Mouse (Mus musculus) cerebellum, postnatal 25 days (tissue): ENCODE results near the gene Nhlrc4.

ENCODE experiments used
- DNase-seq, 2 experiments: peaks; one replicate each; pipeline ENCODE4 v3.0.0; 2021; ENCODE audit warnings: mixed read lengths in 2 of 2

Gene Nhlrc4

DNA sequence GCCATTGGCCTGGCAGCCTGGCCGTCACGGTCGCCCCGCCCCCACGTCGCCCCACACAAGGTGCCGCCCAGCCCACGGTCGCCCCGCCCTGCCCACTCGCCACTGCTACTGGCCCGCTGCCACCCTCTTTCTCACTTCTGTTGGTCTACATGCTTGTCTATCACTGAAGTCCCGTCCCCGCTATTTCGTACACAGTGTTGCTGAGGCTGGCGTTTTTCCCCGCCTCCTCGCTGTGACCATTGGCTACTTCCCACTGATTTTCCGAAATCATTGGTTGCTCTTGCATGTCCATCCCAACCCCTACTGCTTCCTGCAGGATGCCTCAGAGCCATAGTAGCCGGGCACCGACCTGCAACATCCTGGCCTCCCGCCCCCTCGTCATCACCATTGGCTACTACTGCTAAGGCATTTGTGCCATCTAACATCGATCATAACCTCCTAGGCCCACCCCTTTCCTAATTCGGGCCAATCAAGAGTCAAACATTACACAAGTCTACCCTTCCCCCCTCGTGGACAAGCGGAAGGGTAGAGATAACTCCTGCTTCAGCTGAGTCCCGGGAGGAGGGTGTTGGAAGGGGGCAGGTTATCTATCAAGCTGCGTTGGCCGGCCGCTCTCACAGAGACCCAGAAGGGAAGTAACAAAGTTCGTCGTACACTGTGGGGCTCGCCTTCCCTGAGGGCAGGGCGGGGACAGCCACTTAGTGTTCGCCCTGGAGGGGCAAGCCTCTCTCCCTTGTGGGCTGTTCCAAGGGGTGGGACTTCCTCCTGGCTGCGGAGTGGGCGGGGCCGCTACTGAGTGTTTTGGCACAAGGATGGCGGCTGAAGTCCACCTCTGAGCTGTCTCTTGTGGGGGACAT, 24.7 kb downstream of the Nhlrc4 start:
- DNase-seq = peak; percentile 100

- DNase-seq = peak in 1 of 2 experiments; percentile 71
Measured at GRCm38 (mm10) chr17:25919144-25919785, 25.5 kb downstream of the Nhlrc4 start, which contains the start of gene Rab40c. Gene Rab40c, minus strand, starts transcription at chr17:25919727.

- no peak for DNase-seq
Measured at GRCm38 (mm10) chr17:25918037-25918750, 26.6 kb downstream of the Nhlrc4 start.

GRCm38 (mm10) chr17:25916931-25917647, 27.7 kb downstream of the Nhlrc4 start:
- DNase-seq = no peak

DNA sequence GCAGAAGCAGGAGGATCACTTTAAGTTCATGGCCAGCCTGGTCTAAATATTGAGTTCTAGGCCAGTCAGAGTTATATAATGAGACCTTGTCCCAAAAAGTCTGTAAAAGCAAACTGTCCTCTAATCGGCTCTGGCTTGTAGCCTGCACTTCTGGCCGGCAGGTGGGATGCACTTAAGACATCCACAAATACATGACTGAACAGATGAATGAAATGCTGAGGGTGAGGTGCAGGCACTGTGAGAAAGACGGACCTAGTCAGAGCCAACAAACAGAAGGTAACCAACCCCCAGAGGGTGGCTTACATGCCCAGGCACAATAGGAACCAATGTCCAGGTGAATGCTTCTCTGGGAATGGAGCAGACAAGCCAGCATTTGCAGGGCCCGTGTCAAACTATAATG, 30.5 kb downstream of the Nhlrc4 start:
- peak; percentile 38 to 60 for DNase-seq

DNA sequence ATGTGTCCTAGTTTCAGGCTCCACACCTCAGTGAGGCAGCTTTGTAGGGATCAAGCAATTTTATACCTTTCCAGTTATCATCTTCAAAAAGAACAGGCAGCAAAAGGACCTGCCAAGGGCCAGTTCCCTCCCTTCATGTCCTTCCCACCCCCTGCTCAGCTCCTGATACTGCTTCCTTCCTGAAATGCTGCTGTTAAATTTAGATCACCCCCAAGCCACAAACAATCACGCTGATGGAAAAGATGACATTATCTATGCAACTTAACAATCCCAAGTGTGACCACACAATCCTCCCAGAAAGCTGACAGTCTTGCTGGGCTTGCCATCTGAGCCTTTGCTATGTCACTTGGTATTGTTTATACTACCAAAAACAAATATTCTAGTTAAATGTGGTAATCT, 30.9 kb downstream of the Nhlrc4 start:
- no peak for DNase-seq

- peak; percentile 77 to 85 for DNase-seq
Measured at GRCm38 (mm10) chr17:25913186-25913876, 31.4 kb downstream of the Nhlrc4 start.

- DNase-seq = peak; percentile 80 to 82
Measured at GRCm38 (mm10) chr17:25911816-25912215, 32.9 kb downstream of the Nhlrc4 start.

GRCm38 (mm10) chr17:25907640-25908039, 37.1 kb downstream of the Nhlrc4 start:
- no peak for DNase-seq

- no peak for DNase-seq
Measured at GRCm38 (mm10) chr17:25903061-25903460, 41.7 kb downstream of the Nhlrc4 start.

GRCm38 (mm10) chr17:25900193-25900592, 44.6 kb downstream of the Nhlrc4 start:
- no peak for DNase-seq

- DNase-seq = peak in 1 of 2 experiments; percentile 34
Measured at GRCm38 (mm10) chr17:25895891-25896290, 48.9 kb downstream of the Nhlrc4 start.

DNA sequence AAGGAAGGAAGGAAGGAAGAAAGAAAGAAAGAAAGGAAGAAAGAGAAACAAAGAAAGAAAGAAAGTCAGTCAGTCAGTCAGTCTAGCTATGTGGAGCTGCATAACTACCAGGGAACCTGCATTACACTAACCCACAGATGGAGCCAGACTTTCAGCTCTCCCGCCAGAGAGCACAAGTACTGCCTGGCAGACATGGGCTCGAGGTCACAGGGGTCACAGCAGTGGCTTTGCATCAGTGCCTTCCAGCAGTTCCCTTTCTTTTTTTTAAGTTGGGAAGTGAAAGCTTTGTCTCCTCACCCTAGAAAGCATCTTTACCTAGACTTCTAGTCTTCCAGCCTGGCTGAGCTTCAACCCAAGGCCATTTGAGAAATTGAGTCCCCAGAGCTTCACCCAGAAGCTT, 49.3 kb downstream of the Nhlrc4 start:
- no peak for DNase-seq

- DNase-seq = peak; percentile 83 to 88
Measured at GRCm38 (mm10) chr17:25893975-25894617, 50.7 kb downstream of the Nhlrc4 start.
